Mouse (Mus musculus) heart, postnatal 4 days (tissue): ENCODE data around the gene Tepsin. TPM values are rescaled to one million over a fixed set of nuclear protein-coding genes. Genes with fewer than 3 reads are reported as not detected.
A peak's percentile ranks its signal among the peaks of the same experiment; 100 is the strongest.

ENCODE experiments used
- DNase-seq: peaks from one replicate; pipeline ENCODE4 v3.0.0; 2021
- total RNA-seq, 2 experiments: library from RNA; stranded (reverse); gene quantifications; 2 replicates each; pipeline ENCODE4 v1.2.3; 2021

The Tepsin gene
- total RNA-seq, 2 experiments from 2014 or later, result 8.7 to 9.7 TPM

- DNase-seq, result no peak
Observed at GRCm38 (mm10) chr11:120110554-120110953, 12.0 kb upstream of the Tepsin start.

GRCm38 (mm10) chr11:120109558-120110210 is 11.2 kb upstream of the Tepsin start:
- DNase-seq, result no peak

GRCm38 (mm10) chr11:120107796-120108195 is 9.3 kb upstream of the Tepsin start:
- no peak for DNase-seq

- DNase-seq, result no peak
Observed at GRCm38 (mm10) chr11:120107026-120107425, 8.5 kb upstream of the Tepsin start.

- DNase-seq, result no peak
Observed at GRCm38 (mm10) chr11:120103431-120103997, 5.0 kb upstream of the Tepsin start.

GRCm38 (mm10) chr11:120101036-120101435 is 2.5 kb upstream of the Tepsin start:
- DNase-seq, result peak; percentile 80

GRCm38 (mm10) chr11:120092817-120093591 is 5.5 kb downstream of the Tepsin start:
- no peak for DNase-seq

GRCm38 (mm10) chr11:120090661-120091060 is 7.9 kb downstream of the Tepsin start:
- no peak for DNase-seq

GRCm38 (mm10) chr11:120086702-120087152 is 11.8 kb downstream of the Tepsin start, which contains the start of gene Cep131:
Gene Cep131, minus strand, starts transcription at chr11:120086827.
- peak; percentile 99 for DNase-seq

GRCm38 (mm10) chr11:120085891-120086627 is 12.5 kb downstream of the Tepsin start:
- peak; percentile 60 for DNase-seq

- no peak for DNase-seq
Observed at GRCm38 (mm10) chr11:120080282-120080681, 18.2 kb downstream of the Tepsin start.

- DNase-seq, result no peak
Observed at GRCm38 (mm10) chr11:120076191-120076590, 22.3 kb downstream of the Tepsin start.

- no peak for DNase-seq
Observed at GRCm38 (mm10) chr11:120072986-120073647, 25.4 kb downstream of the Tepsin start.

GRCm38 (mm10) chr11:120071731-120072320 is 26.7 kb downstream of the Tepsin start:
- DNase-seq, result no peak

GRCm38 (mm10) chr11:120071065-120071464 is 27.5 kb downstream of the Tepsin start:
- no peak for DNase-seq

GRCm38 (mm10) chr11:120070286-120070930 is 28.1 kb downstream of the Tepsin start:
- no peak for DNase-seq

- DNase-seq, result no peak
Observed at GRCm38 (mm10) chr11:120069261-120069660, 29.3 kb downstream of the Tepsin start.

GRCm38 (mm10) chr11:120067834-120068233 is 30.7 kb downstream of the Tepsin start:
- DNase-seq, result no peak

- DNase-seq, result peak; percentile 83
Observed at GRCm38 (mm10) chr11:120065291-120065690, 33.2 kb downstream of the Tepsin start.

GRCm38 (mm10) chr11:120064668-120065040 is 33.9 kb downstream of the Tepsin start:
- no peak for DNase-seq

- no peak for DNase-seq
Observed at GRCm38 (mm10) chr11:120064006-120064667, 34.4 kb downstream of the Tepsin start.
